Mouse (Mus musculus): ENCODE data around the gene Lrsam1. TPM values are rescaled to one million over a fixed set of nuclear protein-coding genes. Genes with fewer than 3 reads are reported as not detected.

The Lrsam1 gene
- polyA plus RNA-seq, 1 experiment = 4.1 TPM

DNA sequence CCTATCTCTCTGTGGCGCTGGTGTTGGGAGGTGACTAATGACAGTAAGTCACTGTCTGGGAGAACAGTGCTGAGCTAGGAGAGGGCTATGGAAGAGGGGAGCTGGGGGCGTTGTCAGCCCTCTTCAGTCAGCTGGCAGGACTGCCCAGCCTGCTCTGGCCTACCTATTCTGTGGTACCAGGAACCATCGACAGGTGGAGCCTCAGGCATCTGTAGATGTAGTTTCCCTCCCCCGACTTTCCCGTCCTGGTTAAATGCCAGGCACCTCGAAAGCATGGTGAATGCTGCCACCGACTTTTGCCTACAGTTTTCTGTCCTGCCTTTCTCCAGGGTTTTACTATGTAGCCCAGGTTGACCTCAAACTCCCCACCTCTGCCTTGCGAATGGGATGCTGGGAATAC lies 4.1 kb downstream of the Lrsam1 start:
- Histone ChIP-seq H3K4me3 (replicated peaks; ENCODE audit: control insufficient read depth, low read depth, low read length) (no peak overlapping the region), H3K4me1 (ENCODE audit: control insufficient read depth, insufficient read depth, low read length) (peaks cover 1% of the 10 kb centered on the region; the same call in 1 of the 2 replicates), H3K27ac (ENCODE audit: control insufficient read depth, insufficient read depth, low read depth, low read length, poor library complexity) (no peak overlapping the region)
- no peak for TF ChIP-seq POLR2A (IDR thresholded peaks at IDR 0.05; ENCODE audit: borderline replicate concordance, control insufficient read depth, low read depth, low read length)
- TF ChIP-seq CTCF (IDR thresholded peaks at IDR 0.05; ENCODE audit: control insufficient read depth, insufficient read depth, low read length) = 0 out of 2 replicates have a peak, but pooled peaks have one; percentile 26
- WGBS = 64% methylated on average over 8 of the region's 8 CpGs

GRCm38 (mm10) chr2:32954581-32954980 lies 6.8 kb downstream of the Lrsam1 start:
- no peak overlapping the region for H3K4me3 ChIP-seq (replicated peaks; ENCODE audit: control insufficient read depth, low read depth, low read length)
- 90% methylated on average over 2 of the region's 2 CpGs for WGBS
- H3K27ac ChIP-seq (ENCODE audit: control insufficient read depth, insufficient read depth, low read depth, low read length, poor library complexity) = no peak overlapping the region
- no peaks in the 10 kb centered on the region for H3K4me1 ChIP-seq (ENCODE audit: control insufficient read depth, insufficient read depth, low read length)
- no peak for TF ChIP-seq POLR2A (IDR thresholded peaks at IDR 0.05; ENCODE audit: borderline replicate concordance, control insufficient read depth, low read depth, low read length)
- no peak for TF ChIP-seq CTCF (IDR thresholded peaks at IDR 0.05; ENCODE audit: control insufficient read depth, insufficient read depth, low read length)

DNA sequence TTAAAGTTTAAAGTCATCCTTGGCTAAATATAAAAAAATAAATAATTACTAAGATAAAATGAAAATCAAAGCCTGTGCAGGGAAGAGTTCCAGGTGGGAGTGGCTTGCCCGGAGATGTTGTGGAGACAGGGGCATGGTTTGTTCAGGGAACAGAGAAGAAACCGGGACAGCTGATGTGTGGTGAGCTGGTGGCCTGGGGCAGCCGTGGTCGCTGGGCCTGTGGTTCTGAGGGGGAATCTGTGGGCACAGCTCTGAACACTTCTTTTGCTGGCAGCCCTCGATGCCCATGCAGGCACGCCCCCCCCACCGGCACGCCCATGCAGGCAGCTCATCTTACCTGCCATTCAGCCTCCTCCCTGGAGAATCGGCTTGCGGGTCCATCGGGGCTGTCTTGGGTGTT lies 14.0 kb downstream of the Lrsam1 start:
- no peak for TF ChIP-seq POLR2A (IDR thresholded peaks at IDR 0.05; ENCODE audit: borderline replicate concordance, control insufficient read depth, low read depth, low read length)
- no peak for TF ChIP-seq CTCF (IDR thresholded peaks at IDR 0.05; ENCODE audit: control insufficient read depth, insufficient read depth, low read length)
- Histone ChIP-seq H3K4me1 (ENCODE audit: control insufficient read depth, insufficient read depth, low read length) (no peaks in the 10 kb centered on the region), H3K4me3 (replicated peaks; ENCODE audit: control insufficient read depth, low read depth, low read length) (no peak overlapping the region), H3K27ac (ENCODE audit: control insufficient read depth, insufficient read depth, low read depth, low read length, poor library complexity) (no peak overlapping the region)
- WGBS = 80% methylated on average over 11 of the region's 11 CpGs

GRCm38 (mm10) chr2:32940483-32940882 lies 20.9 kb downstream of the Lrsam1 start:
- WGBS = 90% methylated on average over 4 of the region's 4 CpGs
- Histone ChIP-seq H3K27ac (ENCODE audit: control insufficient read depth, insufficient read depth, low read depth, low read length, poor library complexity) (no peak overlapping the region), H3K4me1 (ENCODE audit: control insufficient read depth, insufficient read depth, low read length) (no peaks in the 10 kb centered on the region), H3K4me3 (replicated peaks; ENCODE audit: control insufficient read depth, low read depth, low read length) (no peak overlapping the region)
- TF ChIP-seq CTCF (IDR thresholded peaks at IDR 0.05; ENCODE audit: control insufficient read depth, insufficient read depth, low read length) (no peak), POLR2A (IDR thresholded peaks at IDR 0.05; ENCODE audit: borderline replicate concordance, control insufficient read depth, low read depth, low read length) (no peak)

GRCm38 (mm10) chr2:32939418-32939817 lies 22.0 kb downstream of the Lrsam1 start:
- no peaks in the 10 kb centered on the region for H3K4me1 ChIP-seq (ENCODE audit: control insufficient read depth, insufficient read depth, low read length)
- no peak overlapping the region for H3K27ac ChIP-seq (ENCODE audit: control insufficient read depth, insufficient read depth, low read depth, low read length, poor library complexity)

DNA sequence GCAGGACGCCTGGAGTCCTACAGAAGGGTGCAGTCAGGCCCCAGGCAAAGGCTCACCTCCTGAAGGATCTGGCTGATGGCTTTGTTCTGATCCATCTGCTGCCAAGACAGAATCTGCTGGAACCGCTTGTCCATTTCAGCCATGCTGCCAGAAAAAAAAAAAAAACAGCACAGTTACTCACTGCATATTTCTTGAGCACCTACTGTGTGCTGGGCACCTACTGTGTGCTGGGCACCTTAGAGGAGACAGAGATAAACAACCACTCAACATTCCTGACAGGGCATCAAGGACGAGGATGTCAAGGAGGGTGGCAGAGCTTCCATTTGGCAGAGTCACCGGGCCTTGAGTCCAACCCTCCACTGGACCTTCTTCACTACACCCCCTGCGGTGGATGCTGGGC lies 22.7 kb downstream of the Lrsam1 start:
- Histone ChIP-seq H3K4me1 (ENCODE audit: control insufficient read depth, insufficient read depth, low read length) (no peaks in the 10 kb centered on the region), H3K4me3 (replicated peaks; ENCODE audit: control insufficient read depth, low read depth, low read length) (no peak overlapping the region), H3K27ac (ENCODE audit: control insufficient read depth, insufficient read depth, low read depth, low read length, poor library complexity) (no peak overlapping the region)
- WGBS = 83% methylated on average over 5 of the region's 5 CpGs
- no peak for TF ChIP-seq CTCF (IDR thresholded peaks at IDR 0.05; ENCODE audit: control insufficient read depth, insufficient read depth, low read length)
- no peak for TF ChIP-seq POLR2A (IDR thresholded peaks at IDR 0.05; ENCODE audit: borderline replicate concordance, control insufficient read depth, low read depth, low read length)

More at GRCm38 (mm10) chr2:32939418-32939817, 22.0 kb downstream of the Lrsam1 start:
- 64% methylated on average over 5 of the region's 5 CpGs for WGBS
- H3K4me3 ChIP-seq (replicated peaks; ENCODE audit: control insufficient read depth, low read depth, low read length) = no peak overlapping the region
- no peak for TF ChIP-seq POLR2A (IDR thresholded peaks at IDR 0.05; ENCODE audit: borderline replicate concordance, control insufficient read depth, low read depth, low read length)
- no peak for TF ChIP-seq CTCF (IDR thresholded peaks at IDR 0.05; ENCODE audit: control insufficient read depth, insufficient read depth, low read length)

DNA sequence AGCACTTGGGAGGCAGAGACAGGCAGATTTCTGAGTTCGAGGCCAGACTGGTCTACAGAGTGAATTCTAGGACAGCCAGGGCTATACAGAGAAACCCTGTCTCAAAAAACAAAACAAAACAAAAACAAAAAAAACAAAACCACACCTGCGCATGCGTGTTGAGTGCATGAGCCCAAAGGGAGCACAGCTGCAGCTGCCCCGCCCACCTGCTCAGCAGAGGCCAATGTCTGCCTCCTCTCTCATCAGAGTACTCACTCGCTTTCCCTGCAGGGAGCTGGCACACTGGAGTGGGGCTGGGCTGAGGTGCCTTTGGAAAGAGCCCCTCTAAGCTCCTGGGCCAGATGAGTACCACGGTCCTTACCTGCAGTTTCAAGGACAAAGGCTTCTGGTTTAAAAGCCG lies 29.7 kb downstream of the Lrsam1 start:
- WGBS = 44% methylated on average over 7 of the region's 7 CpGs
- TF ChIP-seq CTCF (IDR thresholded peaks at IDR 0.05; ENCODE audit: control insufficient read depth, insufficient read depth, low read length) (no peak), POLR2A (IDR thresholded peaks at IDR 0.05; ENCODE audit: borderline replicate concordance, control insufficient read depth, low read depth, low read length) (no peak)
- H3K4me3 ChIP-seq (replicated peaks; ENCODE audit: control insufficient read depth, low read depth, low read length) = no peak overlapping the region
- H3K27ac ChIP-seq (ENCODE audit: control insufficient read depth, insufficient read depth, low read depth, low read length, poor library complexity) = no peak overlapping the region
- H3K4me1 ChIP-seq (ENCODE audit: control insufficient read depth, insufficient read depth, low read length) = no peaks in the 10 kb centered on the region

DNA sequence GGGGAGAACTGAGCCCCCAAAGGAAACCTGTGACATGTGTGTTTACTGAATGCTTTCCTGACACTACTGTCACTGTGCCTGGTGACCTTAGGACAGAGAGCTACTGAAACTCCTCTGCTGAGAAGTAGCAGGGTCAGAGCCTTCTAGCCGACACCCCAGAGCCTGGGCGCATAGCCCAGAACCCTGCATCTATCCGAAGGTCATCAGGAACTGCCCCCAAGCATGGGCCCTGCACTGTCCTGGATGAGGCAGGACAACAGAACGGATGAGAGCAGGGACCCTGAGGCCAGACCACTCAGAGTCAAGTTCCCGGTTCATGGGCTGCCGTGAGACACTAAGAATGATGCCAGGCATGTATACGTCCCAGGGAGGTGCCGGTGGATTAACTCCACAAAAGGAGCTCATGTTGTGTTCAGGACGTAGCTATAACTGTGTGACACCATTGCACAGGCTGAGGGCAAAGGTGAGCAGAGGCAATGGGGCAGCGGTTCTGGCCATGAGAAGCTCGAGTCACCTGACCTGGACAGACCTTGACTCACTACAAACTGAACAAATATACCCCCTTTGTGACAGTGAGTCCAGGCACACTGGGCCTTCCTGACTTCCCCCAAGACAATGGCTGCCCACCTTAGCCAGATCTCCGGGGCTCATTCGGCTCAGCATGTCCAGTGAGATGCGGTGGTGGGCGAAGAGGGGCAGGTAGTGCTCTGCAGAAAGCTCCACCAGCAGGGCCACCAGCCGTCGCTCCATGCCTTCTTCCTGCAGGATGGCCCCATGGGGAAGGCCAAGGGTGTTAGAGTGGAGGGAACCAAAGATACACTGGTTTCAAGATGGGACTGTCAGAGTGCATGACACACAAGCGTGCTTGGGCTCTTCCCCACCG lies 32.2 kb downstream of the Lrsam1 start:
- Histone ChIP-seq H3K4me3 (replicated peaks; ENCODE audit: control insufficient read depth, low read depth, low read length) (no peak overlapping the region), H3K4me1 (ENCODE audit: control insufficient read depth, insufficient read depth, low read length) (no peaks in the 10 kb centered on the region), H3K27ac (ENCODE audit: control insufficient read depth, insufficient read depth, low read depth, low read length, poor library complexity) (no peak overlapping the region)
- WGBS = 90% methylated on average over 19 of the region's 19 CpGs
- TF ChIP-seq POLR2A (IDR thresholded peaks at IDR 0.05; ENCODE audit: borderline replicate concordance, control insufficient read depth, low read depth, low read length) = no peak
- TF ChIP-seq CTCF (IDR thresholded peaks at IDR 0.05; ENCODE audit: control insufficient read depth, insufficient read depth, low read length) = no peak
